Mouse (Mus musculus) heart, adult 2 months (tissue): Measurements from ENCODE around the gene Fam221b. TPM values are rescaled to one million over a fixed set of nuclear protein-coding genes. Genes with fewer than 3 reads are reported as not detected.
A peak's percentile ranks its signal among the peaks of the same experiment; 100 is the strongest.

Experiments
- DNase-seq, 2 experiments: peaks; one replicate each; pipeline ENCODE4 v3.0.0; 2021
- H3K27ac ChIP-seq: fragments of 200-600 bp; 2 replicates; pipeline ENCODE4 v1.8.1; 2022
- H3K27me3 ChIP-seq: fragments of 200-500 bp; 2 replicates; pipeline ENCODE4 v1.6.1; 2012; ENCODE audit warnings: mild to moderate bottlenecking, low read length, inconsistent platforms, mixed read lengths; ENCODE audit not compliant: control insufficient read depth, insufficient read depth
- H3K36me3 ChIP-seq: fragments of 200-500 bp; 2 replicates; pipeline ENCODE4 v1.6.1; 2012; ENCODE audit warnings: low read length, inconsistent platforms; ENCODE audit not compliant: control insufficient read depth, insufficient read depth
- H3K4me1 ChIP-seq: fragments of 200-500 bp; 2 replicates; pipeline ENCODE4 v1.6.1; 2011; ENCODE audit warnings: low read length; ENCODE audit not compliant: control insufficient read depth, insufficient read depth
- H3K4me3 ChIP-seq: fragments of 200-600 bp; 2 replicates; pipeline ENCODE4 v1.8.1; 2022
- H3K79me2 ChIP-seq: fragments of 200-500 bp; replicated peaks from 2 replicates; pipeline ENCODE4 v1.6.1; 2012; ENCODE audit warnings: mild to moderate bottlenecking, inconsistent platforms, low read length, moderate library complexity, mixed read lengths; ENCODE audit not compliant: control insufficient read depth, insufficient read depth
- H3K9ac ChIP-seq: fragments of 200-500 bp; 2 replicates; pipeline ENCODE4 v1.6.1; 2012; ENCODE audit warnings: low read depth, mild to moderate bottlenecking, control low read depth, inconsistent platforms, low read length, mixed read lengths
- CTCF ChIP-seq: fragments of 200-600 bp; IDR thresholded peaks from 2 replicates; pipeline ENCODE4 v1.8.1; 2022; ENCODE audit warnings: antibody characterized with exemption, mild to moderate bottlenecking, moderate library complexity
- EP300 ChIP-seq: fragments of 200-500 bp; IDR thresholded peaks from 2 replicates; pipeline ENCODE4 v1.6.1; 2011; ENCODE audit warnings: low read depth, low read length, control low read depth; ENCODE audit not compliant: insufficient read depth
- POLR2A ChIP-seq: fragments of 200-500 bp; IDR thresholded peaks from 2 replicates; pipeline ENCODE4 v1.6.1; 2011; ENCODE audit warnings: mild to moderate bottlenecking, low read depth, low read length, control low read depth; ENCODE audit not compliant: insufficient read depth
- WGBS: fragments of 180-500 bp; shearing (Covaris S2); methylation state at CpG from one replicate; pipeline ENCODE4 v1.1.7; 2018; 5-methylcytosine and 5-hydroxymethylcytosine counted together
- intact Hi-C: fragments of 180-260 bp; cut with DNase I; formaldehyde crosslinking; loops from one replicate; pipeline ENCODE4 v1.15.1; 2025
- polyA plus RNA-seq: library from polyadenylated mRNA; depleted of rRNA; stranded (reverse); fragments of >200 nt; gene quantifications from 2 replicates; pipeline ENCODE4 v1.2.3, GENCODE M21; 2012
- total RNA-seq, 2 experiments: library from RNA; stranded (reverse); gene quantifications; 2 replicates each; pipeline ENCODE4 v1.2.3; 2021

Fam221b gene
- total and polyA plus RNA-seq, 3 experiments: 0.16 to 0.43 (median 0.35) TPM

DNA sequence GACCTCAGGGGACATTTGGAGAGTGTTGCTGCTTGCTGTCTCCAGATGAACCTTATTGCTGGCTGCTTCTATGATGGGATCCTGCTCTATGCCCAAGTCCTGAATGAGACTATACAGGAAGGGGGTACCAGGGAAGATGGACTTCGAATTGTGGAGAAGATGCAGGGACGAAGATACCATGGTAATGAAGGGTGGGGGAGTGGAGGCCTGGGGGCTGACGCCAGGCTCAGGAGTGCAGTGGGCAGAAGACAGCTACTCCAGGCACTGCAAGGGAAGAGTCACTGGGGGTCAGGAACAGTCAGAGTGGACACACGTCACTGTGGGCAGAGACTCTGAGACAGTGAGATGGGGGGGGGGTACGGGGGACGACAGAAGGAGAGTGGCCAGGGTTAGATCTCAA lies 28.5 kb downstream of the Fam221b start:
- TF ChIP-seq CTCF (no peak), EP300 (no peak), POLR2A (no peak)
- Histone ChIP-seq H3K4me1 (no peaks in the 10 kb centered on the region), H3K27me3 (no peaks in the 10 kb centered on the region), H3K36me3 (no peaks in the 10 kb centered on the region), H3K9ac (no peak overlapping the region), H3K4me3 (no peak overlapping the region), H3K79me2 (no peaks in the 10 kb centered on the region; the same call in 1 of the 2 replicates), H3K27ac (no peak overlapping the region)
- peak in 1 of 2 experiments; percentile 7 for DNase-seq
- WGBS: 94% methylated on average over 6 of the region's 6 CpGs
- intact Hi-C loops: no loop called here

DNA sequence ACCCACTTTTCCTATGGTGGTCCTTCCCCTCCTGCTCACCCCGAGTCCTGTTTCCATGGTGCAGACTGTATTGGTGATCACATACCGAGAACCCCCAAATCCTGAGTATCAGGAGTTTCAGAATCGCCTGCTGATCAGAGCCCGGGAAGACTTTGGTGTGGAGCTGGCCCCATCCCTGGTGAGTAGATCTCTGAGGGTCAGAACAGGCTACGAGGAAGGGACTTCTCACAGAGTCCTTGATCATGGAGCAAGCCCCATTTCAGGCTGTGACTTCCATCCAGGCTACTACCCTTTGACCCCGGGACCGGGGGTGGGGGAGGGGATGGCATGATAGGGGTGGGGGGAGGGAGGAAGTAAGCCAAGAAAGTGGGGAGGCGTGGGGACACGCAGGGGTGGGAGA lies 28.9 kb downstream of the Fam221b start:
- Histone ChIP-seq H3K27ac (no peak overlapping the region), H3K79me2 (no peaks in the 10 kb centered on the region; the same call in 1 of the 2 replicates), H3K4me3 (no peak overlapping the region), H3K36me3 (no peaks in the 10 kb centered on the region), H3K9ac (no peak overlapping the region), H3K4me1 (no peaks in the 10 kb centered on the region), H3K27me3 (no peaks in the 10 kb centered on the region)
- WGBS: 74% methylated on average over 9 of the region's 9 CpGs
- TF ChIP-seq CTCF (no peak), EP300 (no peak), POLR2A (no peak)
- no peak for DNase-seq
- intact Hi-C loops: no loop called here

DNA sequence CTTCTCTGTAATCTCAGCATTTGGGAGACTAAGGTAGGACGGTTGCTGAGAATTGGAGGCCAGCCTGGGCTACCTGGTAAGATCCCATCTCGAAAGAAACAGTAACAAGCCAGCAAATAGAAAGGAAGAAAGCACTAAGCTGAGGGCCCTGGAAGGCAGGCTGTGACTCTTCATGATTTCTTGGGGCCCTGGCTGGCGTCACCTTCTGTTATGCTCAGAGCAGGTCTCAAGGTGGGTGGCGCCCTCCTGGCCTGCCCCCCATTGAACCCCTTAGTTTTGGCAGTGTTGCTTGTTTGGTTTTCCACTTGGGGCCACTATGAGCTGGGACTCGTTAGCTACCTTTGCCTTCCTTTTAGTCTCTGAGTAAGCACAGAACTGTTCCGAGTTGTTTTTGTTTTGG lies 32.2 kb downstream of the Fam221b start:
- 86% methylated on average over 6 of the region's 6 CpGs for WGBS
- peak in 1 of 2 experiments; percentile 14 for DNase-seq
- Histone ChIP-seq H3K27ac (no peak overlapping the region), H3K79me2 (peaks cover 5% of the 10 kb centered on the region; the same call in 1 of the 2 replicates), H3K36me3 (no peaks in the 10 kb centered on the region), H3K27me3 (no peaks in the 10 kb centered on the region), H3K4me3 (no peak overlapping the region), H3K9ac (no peak overlapping the region), H3K4me1 (peaks cover 8% of the 10 kb centered on the region; the same call in 1 of the 2 replicates)
- TF ChIP-seq EP300 (no peak), POLR2A (no peak), CTCF (no peak)
- intact Hi-C loops: loop anchor here (10.0 kb wide), 1 partner anchor 228 kb away; no protein-coding TSS in a partner anchor

DNA sequence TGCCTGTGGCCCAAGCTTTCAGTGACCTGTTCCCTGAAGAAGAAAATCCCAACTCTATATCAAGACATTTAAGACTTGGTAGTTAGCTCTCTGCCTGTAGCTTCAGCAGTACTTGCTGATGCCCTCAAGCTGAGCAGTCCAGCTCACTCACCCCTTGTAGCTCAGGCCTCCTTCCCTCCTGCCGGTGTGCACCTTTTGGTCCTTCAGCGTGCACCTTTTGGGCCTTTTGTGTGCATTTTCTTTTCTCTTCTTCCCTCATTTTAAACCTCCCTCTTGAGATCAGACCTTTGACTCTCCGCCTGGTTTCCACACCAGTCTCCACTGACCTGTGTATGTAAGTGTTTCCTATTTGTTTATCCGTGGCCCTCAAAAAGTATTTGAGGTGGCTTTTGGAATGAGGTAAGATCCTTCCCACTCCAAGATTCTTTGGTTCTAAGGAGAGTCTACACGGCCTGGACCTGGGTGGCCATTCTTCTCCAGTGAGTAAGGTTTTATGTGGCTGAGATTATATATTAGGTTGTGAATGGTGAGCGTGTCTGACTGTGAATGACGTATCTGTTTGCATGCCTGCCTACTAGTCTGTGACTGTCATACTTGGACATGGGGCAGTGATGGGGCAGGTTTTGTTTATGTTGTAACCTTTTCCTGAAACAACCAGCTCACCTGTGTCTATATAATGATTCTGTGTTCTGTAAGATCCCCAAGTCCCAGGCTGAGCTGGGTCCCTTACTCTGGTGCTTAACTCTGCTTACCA lies 34.1 kb downstream of the Fam221b start:
- intact Hi-C loops: loop anchor here (10.0 kb wide), 1 partner anchor 230 kb away; no protein-coding TSS in a partner anchor
- no peak for TF ChIP-seq POLR2A
- no peak for TF ChIP-seq EP300
- TF ChIP-seq CTCF: no peak
- 86% methylated on average over 7 of the region's 7 CpGs for WGBS

DNA sequence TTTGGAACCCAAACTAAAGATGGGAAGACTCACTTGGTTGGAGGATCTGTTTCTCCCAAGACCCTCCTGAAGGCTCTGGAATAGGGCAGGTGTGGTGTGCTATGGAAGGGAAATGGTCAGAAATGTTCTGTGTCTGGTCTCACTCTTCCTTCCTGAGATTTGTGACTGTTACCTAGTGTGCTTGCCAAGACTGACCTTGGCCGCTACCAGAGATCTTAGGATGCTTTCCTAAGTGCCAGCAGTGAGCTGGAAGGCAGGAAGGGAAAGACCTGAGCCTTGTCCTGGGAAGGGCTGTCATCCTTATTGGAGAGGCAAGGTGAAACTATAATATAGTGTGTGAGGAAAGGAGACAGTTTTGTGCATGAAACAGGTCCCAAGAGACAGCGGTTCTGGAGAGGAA lies 35.2 kb downstream of the Fam221b start:
- intact Hi-C loops: loop anchor here (10.0 kb wide), 1 partner anchor 231 kb away; no protein-coding TSS in a partner anchor
- H3K36me3 ChIP-seq: peaks cover 3% of the 10 kb centered on the region; the same call in 1 of the 2 replicates
- DNase-seq: no peak
- no peak overlapping the region for H3K4me3 ChIP-seq
- peaks cover 5% of the 10 kb centered on the region; the same call in 1 of the 2 replicates for H3K79me2 ChIP-seq
- TF ChIP-seq EP300 (no peak), POLR2A (no peak), CTCF (no peak)
- no peaks in the 10 kb centered on the region for H3K27me3 ChIP-seq
- WGBS: 74% methylated on average over 2 of the region's 2 CpGs
- H3K9ac ChIP-seq: no peak overlapping the region
- H3K4me1 ChIP-seq: peaks cover 13% of the 10 kb centered on the region
- no peak overlapping the region for H3K27ac ChIP-seq

More for the DNA sequence above, 34.1 kb downstream of the Fam221b start:
- Histone ChIP-seq H3K27ac (no peak overlapping the region), H3K4me1 (peaks cover 13% of the 10 kb centered on the region), H3K36me3 (peaks cover 3% of the 10 kb centered on the region; the same call in 1 of the 2 replicates), H3K79me2 (peaks cover 5% of the 10 kb centered on the region; the same call in 1 of the 2 replicates), H3K9ac (no peak overlapping the region), H3K27me3 (no peaks in the 10 kb centered on the region), H3K4me3 (no peak overlapping the region)
- DNase-seq: peak in 1 of 2 experiments; percentile 12

DNA sequence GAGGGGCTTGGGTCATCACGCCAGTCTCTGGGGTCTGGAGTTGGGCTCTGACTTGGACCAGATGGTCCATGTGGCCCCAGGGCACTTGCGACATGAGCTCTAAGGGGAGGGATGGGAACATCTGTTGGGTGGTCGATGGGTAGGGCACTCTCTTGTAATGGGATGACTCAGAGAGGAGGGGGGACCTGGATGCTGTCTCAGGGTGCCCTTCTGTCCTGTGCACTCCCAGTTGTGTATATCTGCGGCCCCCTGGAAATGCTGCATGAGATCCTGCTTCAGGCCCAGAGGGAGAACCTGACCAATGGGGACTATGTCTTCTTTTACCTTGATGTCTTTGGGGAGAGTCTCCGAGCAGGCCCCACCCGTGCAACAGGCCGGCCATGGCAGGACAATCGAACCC lies 35.6 kb downstream of the Fam221b start:
- H3K4me3 ChIP-seq: no peak overlapping the region
- peak in 1 of 2 experiments; percentile 17 for DNase-seq
- intact Hi-C loops: loop anchor here (10.0 kb wide), 1 partner anchor 232 kb away; no protein-coding TSS in a partner anchor
- H3K4me1 ChIP-seq: peaks cover 13% of the 10 kb centered on the region
- H3K27me3 ChIP-seq: no peaks in the 10 kb centered on the region
- WGBS: 88% methylated on average over 8 of the region's 8 CpGs
- TF ChIP-seq EP300 (no peak), POLR2A (no peak), CTCF (no peak)
- peaks cover 5% of the 10 kb centered on the region; the same call in 1 of the 2 replicates for H3K79me2 ChIP-seq
- H3K9ac ChIP-seq: no peak overlapping the region
- H3K36me3 ChIP-seq: peaks cover 3% of the 10 kb centered on the region; the same call in 1 of the 2 replicates
- no peak overlapping the region for H3K27ac ChIP-seq
